Mouse (Mus musculus): ENCODE results near the gene Baiap2l1. TPM values are rescaled to one million over a fixed set of nuclear protein-coding genes. Genes with fewer than 3 reads are reported as not detected.

The Baiap2l1 gene
- polyA plus RNA-seq, 1 experiment: 10.7 TPM

DNA sequence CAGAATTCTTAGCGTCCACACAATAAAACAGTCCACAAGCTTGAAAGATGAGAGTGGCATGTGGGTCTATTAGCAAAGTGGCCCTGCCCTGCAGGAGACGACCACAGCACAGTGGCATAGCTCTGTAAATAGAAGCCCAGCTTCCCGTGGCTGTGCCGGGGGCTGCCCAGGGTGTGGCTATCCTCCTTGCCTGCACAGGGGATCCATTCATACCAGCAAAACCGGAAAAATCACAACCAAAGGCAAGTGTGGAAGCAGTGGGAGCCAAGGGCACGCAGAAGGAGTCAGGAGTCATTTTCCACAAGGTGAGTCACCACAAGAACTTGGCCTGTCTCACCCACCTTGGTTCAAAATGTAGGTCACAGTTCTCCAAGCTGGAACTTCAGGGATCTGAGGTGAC lies 39.6 kb downstream of the Baiap2l1 start:
- no peak for TF ChIP-seq POLR2A (IDR thresholded peaks at IDR 0.05; ENCODE audit: low read depth, low read length)
- TF ChIP-seq CTCF (conservative IDR thresholded peaks at IDR 0.05; ENCODE audit: insufficient read depth, insufficient read length, low read depth, low read length): no peak
- H3K27ac ChIP-seq (ENCODE audit: insufficient read depth, low read depth, low read length): 0 out of 2 replicates have a peak overlapping the region, but pooled peaks have one; percentile 12
- 38% methylated on average over 6 of the region's 6 CpGs for WGBS

DNA sequence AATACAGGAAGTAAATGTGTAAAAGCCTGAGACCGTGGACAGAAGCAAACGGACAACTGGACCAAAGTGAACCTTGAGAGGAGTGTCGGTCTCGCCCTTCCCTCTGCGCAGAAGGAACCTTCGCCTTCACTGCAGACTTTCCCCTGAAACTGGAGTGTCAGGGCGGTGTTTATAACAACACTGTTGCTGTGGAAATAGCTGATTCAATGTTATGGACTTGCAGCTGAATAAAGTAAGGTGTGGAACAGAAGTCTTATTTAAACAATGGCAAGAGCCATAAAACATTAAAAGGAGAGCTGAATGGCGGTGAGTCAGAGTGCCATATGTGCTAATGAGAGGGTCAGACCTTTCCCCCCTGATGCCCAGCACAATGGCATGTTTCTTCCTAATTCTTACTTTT lies 40.5 kb downstream of the Baiap2l1 start:
- Histone ChIP-seq H3K4me1 (ENCODE audit: control insufficient read depth, insufficient read depth, low read length) (peaks cover 18% of the 10 kb centered on the region), H3K27me3 (replicated peaks; ENCODE audit: control insufficient read depth, insufficient read depth, low read length) (no peaks in the 10 kb centered on the region), H3K4me3 (ENCODE audit: insufficient read depth, low read depth, low read length) (no peak overlapping the region), H3K36me3 (ENCODE audit: control insufficient read depth, insufficient read depth, low read length) (no peaks in the 10 kb centered on the region), H3K27ac (ENCODE audit: insufficient read depth, low read depth, low read length) (no peak overlapping the region)
- TF ChIP-seq CTCF (conservative IDR thresholded peaks at IDR 0.05; ENCODE audit: insufficient read depth, insufficient read length, low read depth, low read length) (no peak), POLR2A (IDR thresholded peaks at IDR 0.05; ENCODE audit: low read depth, low read length) (no peak)
- no peak for DNase-seq
- WGBS: 81% methylated on average over 8 of the region's 8 CpGs

More for the DNA sequence above, 39.6 kb downstream of the Baiap2l1 start:
- peak; percentile 33 for DNase-seq
- H3K4me3 ChIP-seq (ENCODE audit: insufficient read depth, low read depth, low read length): no peak overlapping the region
- H3K4me1 ChIP-seq (ENCODE audit: control insufficient read depth, insufficient read depth, low read length): peaks cover 18% of the 10 kb centered on the region
- H3K36me3 ChIP-seq (ENCODE audit: control insufficient read depth, insufficient read depth, low read length): no peaks in the 10 kb centered on the region
- H3K27me3 ChIP-seq (replicated peaks; ENCODE audit: control insufficient read depth, insufficient read depth, low read length): no peaks in the 10 kb centered on the region

GRCm38 (mm10) chr5:144316442-144316841 lies 41.5 kb downstream of the Baiap2l1 start:
- Histone ChIP-seq H3K27me3 (replicated peaks; ENCODE audit: control insufficient read depth, insufficient read depth, low read length) (no peaks in the 10 kb centered on the region), H3K4me1 (ENCODE audit: control insufficient read depth, insufficient read depth, low read length) (peaks cover 13% of the 10 kb centered on the region; the same call in 1 of the 2 replicates), H3K36me3 (ENCODE audit: control insufficient read depth, insufficient read depth, low read length) (no peaks in the 10 kb centered on the region), H3K4me3 (ENCODE audit: insufficient read depth, low read depth, low read length) (no peak overlapping the region), H3K27ac (ENCODE audit: insufficient read depth, low read depth, low read length) (no peak overlapping the region)
- WGBS: 64% methylated on average over 3 of the region's 3 CpGs
- peak; percentile 25 for DNase-seq
- TF ChIP-seq POLR2A (IDR thresholded peaks at IDR 0.05; ENCODE audit: low read depth, low read length) (no peak), CTCF (conservative IDR thresholded peaks at IDR 0.05; ENCODE audit: insufficient read depth, insufficient read length, low read depth, low read length) (no peak)

DNA sequence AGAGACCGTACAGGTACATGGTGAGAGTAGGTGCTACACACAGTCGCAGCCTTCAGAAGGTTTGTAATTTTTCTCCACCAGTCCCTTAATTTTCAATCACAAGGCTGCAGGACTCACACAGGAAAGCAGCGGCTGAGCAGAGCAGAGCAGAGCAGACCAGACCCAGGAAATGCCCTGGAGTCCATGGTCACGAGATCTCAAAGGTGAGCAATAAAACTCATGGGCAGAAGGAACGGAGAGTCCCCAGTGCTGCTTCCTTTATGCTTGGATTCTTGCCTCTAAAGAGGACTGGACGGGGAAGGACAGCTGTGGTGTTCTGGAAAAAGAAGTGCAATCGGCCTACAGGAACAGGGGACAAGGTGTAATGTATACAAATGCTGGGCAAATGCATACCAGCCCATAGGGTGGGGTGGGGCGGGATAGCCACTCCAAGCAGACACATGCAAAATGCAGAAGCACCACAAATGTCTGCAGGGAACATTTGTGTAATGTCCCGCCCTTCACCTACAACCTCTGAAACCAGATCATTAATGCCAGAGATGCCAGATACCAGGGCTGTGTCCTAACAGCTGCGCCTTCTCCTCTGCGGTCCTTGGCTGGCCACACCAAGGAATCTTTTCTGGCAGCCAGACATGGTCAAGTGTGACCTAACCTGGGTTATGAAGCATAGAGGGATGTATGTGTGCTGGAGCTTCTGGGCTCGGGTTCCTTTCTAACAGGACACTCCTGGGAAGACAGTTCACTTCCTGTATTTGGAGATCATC lies 43.0 kb downstream of the Baiap2l1 start:
- peak; percentile 43 for DNase-seq
- Histone ChIP-seq H3K27ac (ENCODE audit: insufficient read depth, low read depth, low read length) (peak overlapping the region; percentile 24; the same call in 1 of the 2 replicates), H3K36me3 (ENCODE audit: control insufficient read depth, insufficient read depth, low read length) (no peaks in the 10 kb centered on the region), H3K4me1 (ENCODE audit: control insufficient read depth, insufficient read depth, low read length) (peaks cover 13% of the 10 kb centered on the region; the same call in 1 of the 2 replicates), H3K27me3 (replicated peaks; ENCODE audit: control insufficient read depth, insufficient read depth, low read length) (no peaks in the 10 kb centered on the region), H3K4me3 (ENCODE audit: insufficient read depth, low read depth, low read length) (no peak overlapping the region)
- 62% methylated on average over 12 of the region's 12 CpGs for WGBS
- TF ChIP-seq CTCF (conservative IDR thresholded peaks at IDR 0.05; ENCODE audit: insufficient read depth, insufficient read length, low read depth, low read length) (no peak), POLR2A (IDR thresholded peaks at IDR 0.05; ENCODE audit: low read depth, low read length) (no peak)

DNA sequence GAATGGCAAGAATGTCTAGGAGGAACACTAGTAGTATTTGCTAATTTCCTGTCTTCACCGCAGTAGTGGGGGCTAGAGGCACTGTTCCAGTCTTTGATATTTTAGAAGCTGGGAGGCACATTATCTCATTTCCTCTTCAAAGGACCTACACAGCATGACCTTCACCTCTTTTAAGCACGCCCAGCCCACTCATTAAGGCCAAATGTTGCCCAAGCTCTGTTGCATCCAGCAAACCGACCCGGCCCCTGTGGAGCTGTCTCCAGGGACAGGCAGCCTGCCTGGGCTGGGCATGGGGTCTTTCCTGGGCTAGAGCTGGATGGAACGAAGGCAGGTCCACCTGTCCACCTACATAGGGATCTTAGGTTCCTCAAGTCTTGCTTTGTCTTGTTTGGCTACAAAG lies 44.6 kb downstream of the Baiap2l1 start:
- H3K4me1 ChIP-seq (ENCODE audit: control insufficient read depth, insufficient read depth, low read length): peaks cover 9% of the 10 kb centered on the region; the same call in 1 of the 2 replicates
- no peaks in the 10 kb centered on the region for H3K36me3 ChIP-seq (ENCODE audit: control insufficient read depth, insufficient read depth, low read length)
- H3K27me3 ChIP-seq (replicated peaks; ENCODE audit: control insufficient read depth, insufficient read depth, low read length): no peaks in the 10 kb centered on the region
- no peak overlapping the region for H3K4me3 ChIP-seq (ENCODE audit: insufficient read depth, low read depth, low read length)
- no peak overlapping the region for H3K27ac ChIP-seq (ENCODE audit: insufficient read depth, low read depth, low read length)
- TF ChIP-seq CTCF (conservative IDR thresholded peaks at IDR 0.05; ENCODE audit: insufficient read depth, insufficient read length, low read depth, low read length) (no peak), POLR2A (IDR thresholded peaks at IDR 0.05; ENCODE audit: low read depth, low read length) (no peak)
- WGBS: 38% methylated on average over 5 of the region's 5 CpGs
- DNase-seq: no peak

- H3K27ac ChIP-seq (ENCODE audit: insufficient read depth, low read depth, low read length): no peak overlapping the region
- TF ChIP-seq CTCF (conservative IDR thresholded peaks at IDR 0.05; ENCODE audit: insufficient read depth, insufficient read length, low read depth, low read length): no peak
- no peak for TF ChIP-seq POLR2A (IDR thresholded peaks at IDR 0.05; ENCODE audit: low read depth, low read length)
- H3K4me1 ChIP-seq (ENCODE audit: control insufficient read depth, insufficient read depth, low read length): peaks cover 5% of the 10 kb centered on the region; the same call in 1 of the 2 replicates
- H3K36me3 ChIP-seq (ENCODE audit: control insufficient read depth, insufficient read depth, low read length): no peaks in the 10 kb centered on the region
- H3K27me3 ChIP-seq (replicated peaks; ENCODE audit: control insufficient read depth, insufficient read depth, low read length): no peaks in the 10 kb centered on the region
- H3K4me3 ChIP-seq (ENCODE audit: insufficient read depth, low read depth, low read length): no peak overlapping the region
- whole genome bisulfite sequencing: 83% methylated on average over 7 of the region's 7 CpGs
- DNase-seq: no peak
Measured at GRCm38 (mm10) chr5:144312183-144312582, 45.7 kb downstream of the Baiap2l1 start.

DNA sequence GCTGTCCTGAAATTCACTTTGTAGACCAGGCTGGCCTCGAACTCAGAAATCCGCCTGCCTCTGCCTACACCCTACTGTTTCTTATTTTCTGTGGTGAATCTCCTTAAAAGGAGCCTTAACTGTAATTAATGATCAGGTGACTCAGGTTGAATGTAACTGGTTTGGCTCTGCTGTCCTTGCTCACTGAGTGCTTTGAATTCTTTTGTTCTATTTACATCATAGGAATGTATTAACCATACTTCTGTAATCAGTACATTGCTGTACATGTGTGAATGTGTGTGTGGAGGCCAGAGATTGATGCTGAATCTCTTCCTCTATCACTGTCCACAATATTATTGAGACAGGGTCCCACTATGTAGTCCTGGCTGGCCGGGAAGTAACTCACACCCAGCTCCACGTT lies 49.0 kb downstream of the Baiap2l1 start:
- no peaks in the 10 kb centered on the region for H3K36me3 ChIP-seq (ENCODE audit: control insufficient read depth, insufficient read depth, low read length)
- DNase-seq: no peak
- H3K27me3 ChIP-seq (replicated peaks; ENCODE audit: control insufficient read depth, insufficient read depth, low read length): no peaks in the 10 kb centered on the region
- TF ChIP-seq POLR2A (IDR thresholded peaks at IDR 0.05; ENCODE audit: low read depth, low read length): no peak
- no peak for TF ChIP-seq CTCF (conservative IDR thresholded peaks at IDR 0.05; ENCODE audit: insufficient read depth, insufficient read length, low read depth, low read length)
- H3K4me1 ChIP-seq (ENCODE audit: control insufficient read depth, insufficient read depth, low read length): no peaks in the 10 kb centered on the region
- H3K4me3 ChIP-seq (ENCODE audit: insufficient read depth, low read depth, low read length): no peak overlapping the region
- 80% methylated on average over 4 of the region's 4 CpGs for WGBS
- H3K27ac ChIP-seq (ENCODE audit: insufficient read depth, low read depth, low read length): no peak overlapping the region

Data from kidney, adult 2 months (tissue).